ENCODE assay signal across 9 mouse cellular contexts in the genomic region with DNA sequence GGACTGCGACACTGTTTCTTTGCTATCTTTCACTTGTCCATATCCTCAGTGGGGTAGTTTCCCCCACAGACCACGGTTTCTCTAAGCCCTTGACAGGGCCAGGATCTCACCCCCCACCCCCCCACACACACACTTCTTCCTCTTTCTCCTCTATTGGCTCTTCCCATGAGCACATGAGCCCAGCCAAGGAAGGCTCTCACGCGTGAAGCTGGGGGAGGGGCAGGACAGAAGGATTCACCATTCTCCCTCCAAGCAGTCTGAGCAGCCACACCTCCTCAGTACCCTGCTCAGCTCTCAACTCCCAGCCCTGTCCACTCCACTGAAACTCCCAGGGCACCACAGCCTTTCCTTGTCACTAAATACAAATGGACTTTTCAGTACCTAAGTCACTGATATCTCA. TPM values are rescaled to one million over a fixed set of nuclear protein-coding genes. Genes with fewer than 3 reads are reported as not detected.
A peak's percentile ranks its signal among the peaks of the same experiment; 100 is the strongest.
DNase-seq lines count a peak whose midpoint lies in the region; ATAC-seq and TF ChIP-seq lines count a peak whose summit lies in the region.
"Had no signal": no experiment of that assay in that cellular context is flagged by ENCODE, and none has a peak within 500 bp of the region (broad histone marks: within the 10 kb centered on the region; RNA-seq: fewer than 3 reads in every experiment).

No protein-coding gene starts in this region.

- no peak overlapping the region for H3K4me3 ChIP-seq in heart, embryonic 16.5 days (ENCODE audit: low read length)
- H3K4me3 ChIP-seq in intestine, embryonic 16.5 days (ENCODE audit: low read length), result no peak overlapping the region
- H3K4me3 ChIP-seq in midbrain, postnatal 0 days (ENCODE audit: low read depth, low read length), result no peak overlapping the region
- H3K4me3 ChIP-seq: limb, embryonic 13.5 days had no signal

- no peak for ATAC-seq in heart, embryonic 16.5 days (replicated peaks; ENCODE audit: extremely low read depth, insufficient read depth, low FRiP score)
- ATAC-seq in intestine, embryonic 16.5 days, result peak; percentile 39; the same call in 1 of the 2 replicates
- no peak for ATAC-seq in midbrain, postnatal 0 days (ENCODE audit: low FRiP score)

- H3K27ac ChIP-seq in heart, embryonic 16.5 days (ENCODE audit: low read length), result 0 out of 2 replicates have a peak overlapping the region, but pooled peaks have one; percentile 4
- peak overlapping the region; percentile 18; the same call in 1 of the 2 replicates for H3K27ac ChIP-seq in intestine, embryonic 16.5 days (ENCODE audit: low read length)
- no peak overlapping the region for H3K27ac ChIP-seq in midbrain, postnatal 0 days (ENCODE audit: low read depth, low read length)
- H3K27ac ChIP-seq: limb, embryonic 13.5 days had no signal

- H3K36me3 ChIP-seq in heart, embryonic 16.5 days (ENCODE audit: control insufficient read depth, insufficient read depth), result no peaks in the 10 kb centered on the region
- H3K36me3 ChIP-seq in intestine, embryonic 16.5 days (ENCODE audit: control insufficient read depth, insufficient read depth, low read length), result no peaks in the 10 kb centered on the region
- no peaks in the 10 kb centered on the region for H3K36me3 ChIP-seq in midbrain, postnatal 0 days (ENCODE audit: insufficient read depth, low read length)
- H3K36me3 ChIP-seq: limb, embryonic 13.5 days had no signal

- H3K4me2 ChIP-seq in heart, embryonic 16.5 days (ENCODE audit: low read depth, low read length), result no peak overlapping the region
- H3K4me2 ChIP-seq in intestine, embryonic 16.5 days (ENCODE audit: low read depth, low read length), result no peak overlapping the region
- H3K4me2 ChIP-seq in midbrain, postnatal 0 days (ENCODE audit: low read depth, low read length, poor library complexity, severe bottlenecking), result no peak overlapping the region
- H3K4me2 ChIP-seq: limb, embryonic 13.5 days had no signal

- WGBS in heart, embryonic 16.5 days, result 21% methylated on average over 4 of the region's 4 CpGs
- WGBS in intestine, embryonic 16.5 days, result 19% methylated on average over 4 of the region's 4 CpGs
- WGBS in midbrain, postnatal 0 days, result 8% methylated on average over 4 of the region's 4 CpGs

- no peak overlapping the region for H3K9ac ChIP-seq in heart, embryonic 16.5 days (ENCODE audit: low read length)
- H3K9ac ChIP-seq in intestine, embryonic 16.5 days (ENCODE audit: low read depth, low read length), result no peak overlapping the region
- H3K9ac ChIP-seq in midbrain, postnatal 0 days (replicated peaks; ENCODE audit: low read length, poor library complexity, severe bottlenecking), result no peak overlapping the region
- H3K9ac ChIP-seq: limb, embryonic 13.5 days had no signal

- DNase-seq in heart, postnatal 4 days, result no peak
- peak; percentile 56 for DNase-seq in brain, adult 2 months (ENCODE audit: low read depth, low spot score)
- peak; percentile 66 for DNase-seq in midbrain, postnatal 0 days (ENCODE audit: low spot score)
- no peak for DNase-seq in urinary bladder, postnatal 4 days (ENCODE audit: low spot score in 2 of 2)
- no peak for DNase-seq in cerebellum, adult 11 months
- DNase-seq in adrenal gland, adult (ENCODE audit: inconsistent age in 2 of 2, low spot score in 1 of 2), result no peak

- peaks cover 41% of the 10 kb centered on the region for H3K4me1 ChIP-seq in heart, embryonic 16.5 days (ENCODE audit: control insufficient read depth, insufficient read depth, low read length)
- peaks cover 43% of the 10 kb centered on the region for H3K4me1 ChIP-seq in intestine, embryonic 16.5 days (ENCODE audit: control insufficient read depth, insufficient read depth, low read length)
- H3K4me1 ChIP-seq in midbrain, postnatal 0 days (ENCODE audit: insufficient read depth, low read length), result 0 out of 2 replicates have a peak, but pooled peaks cover 4% of the 10 kb centered on the region

- TF ChIP-seq CTCF in midbrain, postnatal 0 days (IDR thresholded peaks at IDR 0.05), result no peak

- no peaks in the 10 kb centered on the region for H3K9me3 ChIP-seq in heart, embryonic 16.5 days (replicated peaks; ENCODE audit: control insufficient read depth, low read length)
- H3K9me3 ChIP-seq in intestine, embryonic 16.5 days (ENCODE audit: control insufficient read depth, low read length), result no peaks in the 10 kb centered on the region
- H3K9me3 ChIP-seq in midbrain, postnatal 0 days (ENCODE audit: low read length), result no peaks in the 10 kb centered on the region
- H3K9me3 ChIP-seq: limb, embryonic 13.5 days had no signal

- H3K27me3 ChIP-seq in heart, embryonic 16.5 days (ENCODE audit: control insufficient read depth, insufficient read depth, low read length), result no peaks in the 10 kb centered on the region
- H3K27me3 ChIP-seq in intestine, embryonic 16.5 days (replicated peaks; ENCODE audit: control insufficient read depth, insufficient read depth, low read length), result no peaks in the 10 kb centered on the region
- no peaks in the 10 kb centered on the region for H3K27me3 ChIP-seq in midbrain, postnatal 0 days (ENCODE audit: insufficient read depth, low read length)
- H3K27me3 ChIP-seq: limb, embryonic 13.5 days had no signal

RNA-seq across cellular contexts. Expression of gene Crtc3, which starts 47.2 kb away (rescaled TPM):
- 17.8 and 19.9 TPM in 2 replicates for polyA plus RNA-seq in heart, embryonic 16.5 days (2015; fragmentation: Nextera tagmentation; extraction: Ambion mirVana)
- total RNA-seq in heart, postnatal 4 days (2021), result 10 to 100 TPM; 19.5 to 20.3 TPM
- 9.6 and 11.8 TPM in 2 replicates for polyA plus RNA-seq in intestine, embryonic 16.5 days (2015; fragmentation: Nextera tagmentation; extraction: Ambion mirVana)
- total RNA-seq in midbrain, postnatal 0 days (2014; rRNA removed), result 12.9 and 13.9 TPM in 2 replicates
- polyA plus RNA-seq in midbrain, postnatal 0 days (2015; fragmentation: Nextera tagmentation; extraction: Ambion mirVana), result 13.0 and 13.2 TPM in 2 replicates

Comparison
In these comparisons a context has a peak if more than half of its experiments do, and no peak if none do; other contexts are left out.
1. DNase-seq: peak in brain, adult 2 months (single experiment) and midbrain, postnatal 0 days (single experiment); none in heart, postnatal 4 days (single experiment), urinary bladder, postnatal 4 days (0 of 2), cerebellum, adult 11 months (single experiment) and adrenal gland, adult (0 of 2).